Mouse (Mus musculus) CD4-positive, CD25-positive, alpha-beta regulatory T cell, adult 4 months (primary cell): Measurements from ENCODE around the gene Patz1. TPM values are rescaled to one million over a fixed set of nuclear protein-coding genes. Genes with fewer than 3 reads are reported as not detected.

ENCODE experiments used
- polyA plus RNA-seq, 2 experiments: library from polyadenylated mRNA; unstranded; fragments of 100-300 nt; shearing (Covaris generic); gene quantifications; one replicate each; pipeline ENCODE4 v1.2.1; 2017

The Patz1 gene
- polyA plus RNA-seq, 2 experiments from 2014 or later, result 14.2 to 17.7 TPM

Other genes with a start within 250 kb of the Patz1 start
- gene Sfi1, start 95.4 kb upstream of the Patz1 start, polyA plus RNA-seq, result 10 to 100 TPM; 31.5 to 46.1 TPM
- 10 to 100 TPM; 54.0 to 72.4 TPM for gene Eif4enif1, start 86.5 kb upstream of the Patz1 start, polyA plus RNA-seq
- 100 to 1,000 TPM; 175 to 190 TPM for gene Drg1, start 22.5 kb upstream of the Patz1 start, polyA plus RNA-seq
- 10 to 100 TPM; 54.8 to 78.5 TPM for gene Pik3ip1, start 41.5 kb downstream of the Patz1 start, polyA plus RNA-seq
- gene Limk2, start 120.3 kb downstream of the Patz1 start, polyA plus RNA-seq, result 10 to 100 TPM; 70.9 to 98.5 TPM
- gene Rnf185, start 163.5 kb downstream of the Patz1 start, polyA plus RNA-seq, result 10 to 100 TPM; 26.6 to 29.4 TPM
- gene Pla2g3, start 199.4 kb downstream of the Patz1 start, polyA plus RNA-seq, result under 1 TPM in 1 of 2 experiments, not detected in 1; 0.20 TPM
- under 1 TPM in 1 of 2 experiments, not detected in 1; 0.13 TPM for gene Inpp5j, start 215.9 kb downstream of the Patz1 start, polyA plus RNA-seq
- gene Selenom, start 225.8 kb downstream of the Patz1 start, polyA plus RNA-seq, result 1 to 10 TPM; 7.6 to 8.9 TPM